Mouse (Mus musculus): ENCODE measurements around the gene Egfl7.

Egfl7 gene

DNA sequence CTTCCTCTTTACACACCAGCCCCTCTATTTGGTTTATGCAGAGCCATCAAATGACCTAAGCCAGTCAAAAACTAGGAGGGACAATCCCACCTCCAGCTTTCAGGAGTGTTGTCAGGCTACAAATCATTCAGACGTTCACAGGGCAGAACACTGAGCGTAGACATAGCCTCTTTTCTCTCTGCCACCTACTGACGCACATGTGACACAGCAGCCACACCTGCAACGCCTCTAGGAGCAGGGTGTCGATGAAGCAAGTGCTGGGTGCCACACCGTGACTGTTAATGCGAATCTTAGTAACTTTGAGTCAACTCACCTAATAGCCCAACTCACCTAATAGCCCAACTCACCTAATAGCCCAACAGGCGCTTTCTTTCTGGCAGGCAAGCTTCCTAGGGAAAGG is 59.3 kb downstream of the Egfl7 start:
- peak; percentile 72 for DNase-seq (ENCODE audit: low spot score)

DNA sequence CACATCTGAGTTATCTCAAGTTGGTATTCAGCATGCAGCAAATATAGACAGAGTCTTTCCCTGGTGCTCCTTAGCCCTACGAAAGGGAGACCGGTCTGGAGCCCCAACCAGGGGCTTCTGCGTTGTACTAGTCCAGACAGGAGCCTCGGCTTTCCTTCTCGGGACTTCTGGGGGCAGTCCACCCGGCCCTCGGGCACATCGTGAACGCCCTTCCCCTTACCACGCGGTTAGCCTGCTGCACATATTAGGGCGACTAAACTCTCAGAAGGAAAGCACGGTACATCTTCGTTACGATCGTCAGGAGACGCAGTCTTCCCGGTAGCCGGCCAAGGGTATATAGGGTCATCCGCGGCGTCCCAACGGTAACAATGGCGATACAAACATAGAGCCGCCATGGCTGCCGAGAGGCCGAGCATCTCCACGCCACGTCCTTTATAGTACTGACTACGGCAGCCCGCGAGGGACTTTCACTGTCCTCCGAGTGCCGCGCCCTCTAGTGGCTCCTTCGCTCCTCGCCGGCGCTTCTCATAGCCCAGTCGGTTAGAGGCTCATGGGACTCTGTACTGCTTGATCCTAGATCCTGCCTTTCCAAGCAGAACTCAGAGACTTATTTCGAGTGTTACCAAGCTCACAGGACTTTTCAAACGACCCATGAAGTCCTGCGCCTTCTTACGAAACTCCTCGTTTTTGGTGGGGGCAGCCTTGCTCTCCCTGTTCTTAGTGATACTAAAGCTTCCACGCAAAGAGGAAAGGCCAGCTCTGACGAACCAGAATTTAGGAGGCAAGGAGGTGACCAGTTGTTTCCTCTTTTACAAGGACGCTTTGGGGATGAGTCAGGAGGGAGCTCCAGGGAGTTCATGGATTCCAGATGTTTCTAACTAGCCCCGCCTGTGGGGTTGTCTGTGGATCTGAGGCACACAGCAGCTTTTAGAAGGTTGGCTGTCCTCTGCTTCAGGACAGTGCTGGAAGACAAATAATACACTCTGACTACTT is 60.3 kb downstream of the Egfl7 start:
- DNase-seq (ENCODE audit: low spot score), result peak; percentile 95

- DNase-seq (ENCODE audit: low spot score), result no peak
Observed at GRCm38 (mm10) chr2:26641006-26641647, 61.3 kb downstream of the Egfl7 start.

Measured in lung, postnatal 25 days (tissue).